Mouse (Mus musculus) midbrain, postnatal 0 days (tissue): ENCODE data around the gene Olfr1025-ps1. TPM values are rescaled to one million over a fixed set of nuclear protein-coding genes. Genes with fewer than 3 reads are reported as not detected.

ENCODE experiments used
- ATAC-seq: fragments of 200-750 bp; cut with Nextera tagmentation; 2 replicates; pipeline ENCODE4 v1.8.0; 2017; ENCODE audit warnings: moderate number of reproducible peaks, mild to moderate bottlenecking, moderate TSS enrichment, moderate library complexity; ENCODE audit not compliant: low FRiP score
- DNase-seq: peaks from one replicate; pipeline ENCODE4 v3.0.0-alpha.2; 2015; ENCODE audit warnings: low spot score
- H3K27ac ChIP-seq: fragments of 300-500 bp; sonication (generic); 2 replicates; pipeline ENCODE4 v1.5.1; 2014; ENCODE audit warnings: low read depth, mild to moderate bottlenecking, low read length, mixed read lengths
- H3K27me3 ChIP-seq: fragments of 300-500 bp; sonication (generic); 2 replicates; pipeline ENCODE4 v1.6.1; 2014; ENCODE audit warnings: low read length, control low read depth, mixed read lengths; ENCODE audit not compliant: insufficient read depth
- H3K36me3 ChIP-seq: fragments of 300-500 bp; sonication (generic); 2 replicates; pipeline ENCODE4 v1.6.1; 2014; ENCODE audit warnings: low read length, control low read depth, mixed read lengths; ENCODE audit not compliant: insufficient read depth
- H3K4me1 ChIP-seq: fragments of 300-500 bp; sonication (generic); 2 replicates; pipeline ENCODE4 v1.6.1; 2014; ENCODE audit warnings: mild to moderate bottlenecking, control low read depth, antibody characterized with exemption, low read length, mixed read lengths; ENCODE audit not compliant: insufficient read depth
- H3K4me2 ChIP-seq: fragments of 300-500 bp; sonication (generic); 2 replicates; pipeline ENCODE4 v1.6.1; 2014; ENCODE audit warnings: low read depth, mild to moderate bottlenecking, low read length, mixed read lengths; ENCODE audit not compliant: poor library complexity, severe bottlenecking
- H3K4me3 ChIP-seq: fragments of 300-500 bp; sonication (generic); 2 replicates; pipeline ENCODE4 v1.5.1; 2014; ENCODE audit warnings: low read depth, mild to moderate bottlenecking, low read length, moderate library complexity
- H3K9ac ChIP-seq: fragments of 300-500 bp; sonication (generic); replicated peaks from 2 replicates; pipeline ENCODE4 v1.6.1; 2014; ENCODE audit warnings: mild to moderate bottlenecking, low read length, moderate library complexity, mixed read lengths; ENCODE audit not compliant: poor library complexity, severe bottlenecking
- H3K9me3 ChIP-seq: fragments of 300-500 bp; sonication (generic); 2 replicates; pipeline ENCODE4 v1.6.1; 2016; ENCODE audit warnings: low read length, control low read depth
- CTCF ChIP-seq: IDR thresholded peaks from 2 replicates; pipeline ENCODE4 v1.5.1; 2016; ENCODE audit warnings: antibody characterized with exemption, mild to moderate bottlenecking
- WGBS: fragments of 180-500 bp; shearing (Covaris S2); extraction: QIAGEN DNeasy Blood & Tissue Kit; methylation state at CpG from one replicate; pipeline ENCODE4 v1.1.7; 2014; 5-methylcytosine and 5-hydroxymethylcytosine counted together
- polyA plus RNA-seq: library from polyadenylated mRNA; unstranded; fragments of >200 nt; fragmentation: Nextera tagmentation; extraction: Ambion mirVana; gene quantifications from 2 replicates; pipeline ENCODE4 v1.2.1, GENCODE M21; 2015
- total RNA-seq: library from RNA; depleted of rRNA; stranded (reverse); fragments of >200 nt; gene quantifications from 2 replicates; pipeline ENCODE4 v1.2.3, GENCODE M21; 2014; rRNA removed

Gene Olfr1025-ps1
- total RNA-seq (not detected in 2 replicates), polyA plus RNA-seq (0.11 TPM in 1 of 2 replicates, not detected in the other)

- H3K4me1 ChIP-seq, result no peaks in the 10 kb centered on the region
- no peak for TF ChIP-seq CTCF
- WGBS, result 45% methylated on average over 1 of the region's 1 CpGs
- no peaks in the 10 kb centered on the region for H3K9me3 ChIP-seq
- no peak for ATAC-seq
- no peaks in the 10 kb centered on the region for H3K36me3 ChIP-seq
- H3K4me2 ChIP-seq, result no peak within 1 kb of the TSS
- no peak within 1 kb of the TSS for H3K4me3 ChIP-seq
- no peak for DNase-seq
- no peak within 1 kb of the TSS for H3K9ac ChIP-seq
- H3K27me3 ChIP-seq, result no peaks in the 10 kb centered on the region
- H3K27ac ChIP-seq, result no peak within 1 kb of the TSS
These were observed at the start of gene Olfr1025-ps1 for GRCm38 (mm10) chr2:85914893-85915292. Gene Olfr1025-ps1 (plus strand): TSS chr2:85915193.

DNA sequence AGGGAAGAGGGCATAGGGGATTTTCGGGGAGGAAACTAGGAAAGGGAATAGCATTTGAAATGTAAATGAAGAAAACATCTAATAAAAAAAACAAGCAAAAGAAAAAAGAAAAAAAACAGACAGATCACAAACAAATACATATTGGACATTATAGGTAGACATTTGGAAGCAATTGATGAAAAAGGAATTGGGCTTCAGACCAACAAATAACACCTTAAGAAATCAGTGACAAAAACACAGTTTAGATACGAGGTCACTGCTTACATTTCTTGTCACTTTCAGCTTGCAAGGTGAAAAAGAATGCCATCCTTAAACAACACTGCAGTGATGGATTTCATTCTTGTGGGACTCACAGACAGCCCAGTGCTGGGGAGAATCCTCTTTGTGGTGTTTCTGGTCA lies 46.7 kb upstream of the Olfr1025-ps1 start, which contains the start of gene Olfr1022:
Olfr1022 (plus strand) TSS at position 301 of the 400 bp plus-strand sequence.
- H3K4me2 ChIP-seq, result no peak within 1 kb of the TSS
- WGBS, result 74% methylated on average over 2 of the region's 2 CpGs
- TF ChIP-seq CTCF, result no peak

DNA sequence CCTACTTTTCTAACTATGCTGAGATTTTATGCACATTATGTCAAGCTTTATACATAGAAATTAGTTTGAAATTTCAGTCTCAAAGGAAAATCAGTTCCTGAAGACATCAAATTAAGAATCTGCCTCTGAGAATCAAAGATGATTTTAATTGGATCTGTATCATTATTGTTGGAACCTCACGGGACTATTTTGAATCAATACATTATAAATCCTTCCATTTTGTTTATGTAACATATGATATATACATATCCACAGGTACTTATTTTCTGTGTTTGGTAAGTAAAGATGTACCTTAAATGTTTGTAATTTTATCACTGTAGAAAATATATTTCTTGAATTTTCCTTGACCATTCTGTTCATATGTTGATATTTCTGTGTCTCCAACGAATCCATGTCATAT lies 29.7 kb upstream of the Olfr1025-ps1 start, which contains the start of gene Olfr1023:
Olfr1023 (plus strand) TSS at position 301 of the 400 bp plus-strand sequence.
- WGBS, result 62% methylated on average over 2 of the region's 2 CpGs
- DNase-seq, result no peak

More for the DNA sequence above, 46.7 kb upstream of the Olfr1025-ps1 start, which contains the start of gene Olfr1022:
- Histone ChIP-seq H3K27me3 (no peaks in the 10 kb centered on the region), H3K9ac (no peak within 1 kb of the TSS), H3K9me3 (no peaks in the 10 kb centered on the region), H3K27ac (no peak within 1 kb of the TSS), H3K36me3 (no peaks in the 10 kb centered on the region), H3K4me3 (no peak within 1 kb of the TSS), H3K4me1 (no peaks in the 10 kb centered on the region)
- ATAC-seq (no peak), DNase-seq (no peak)

DNA sequence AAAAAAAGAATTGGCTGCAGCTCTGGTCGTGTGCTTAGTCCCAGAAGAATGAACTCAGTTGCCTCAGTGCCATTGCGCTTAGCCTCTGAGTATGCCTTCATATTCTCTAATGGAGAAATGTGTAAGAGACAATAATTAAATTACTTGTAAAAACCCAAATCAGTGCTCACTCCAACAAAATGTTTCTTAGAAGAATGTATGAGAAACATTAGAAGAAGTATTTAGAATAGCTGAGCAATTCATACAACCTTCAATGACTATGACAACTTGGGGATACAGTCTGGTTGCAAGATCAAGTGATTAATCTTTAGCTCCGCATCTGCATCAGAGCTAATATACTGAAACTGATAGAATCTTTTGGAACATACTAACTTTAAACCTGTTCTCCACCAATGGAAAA lies 10.0 kb upstream of the Olfr1025-ps1 start, which contains the start of gene Olfr1024:
Olfr1024 (minus strand) TSS at position 101 of the 400 bp plus-strand sequence.
- ATAC-seq, result no peak

More for the DNA sequence above, 29.7 kb upstream of the Olfr1025-ps1 start, which contains the start of gene Olfr1023:
- no peak for TF ChIP-seq CTCF
- no peaks in the 10 kb centered on the region for H3K36me3 ChIP-seq
- ATAC-seq, result no peak
- H3K27ac ChIP-seq, result no peak within 1 kb of the TSS
- H3K4me2 ChIP-seq, result no peak within 1 kb of the TSS
- H3K9ac ChIP-seq, result no peak within 1 kb of the TSS
- H3K4me1 ChIP-seq, result no peaks in the 10 kb centered on the region
- H3K4me3 ChIP-seq, result no peak within 1 kb of the TSS
- H3K27me3 ChIP-seq, result no peaks in the 10 kb centered on the region
- H3K9me3 ChIP-seq, result no peaks in the 10 kb centered on the region

GRCm38 (mm10) chr2:85913197-85913596 lies 1.8 kb upstream of the Olfr1025-ps1 start:
- DNase-seq (no peak), ATAC-seq (no peak)
- Histone ChIP-seq H3K4me2 (no peak overlapping the region), H3K27ac (no peak overlapping the region), H3K36me3 (no peaks in the 10 kb centered on the region), H3K9ac (no peak overlapping the region), H3K4me1 (no peaks in the 10 kb centered on the region), H3K9me3 (no peaks in the 10 kb centered on the region), H3K4me3 (no peak overlapping the region), H3K27me3 (no peaks in the 10 kb centered on the region)
- TF ChIP-seq CTCF, result no peak

More for the DNA sequence above, 10.0 kb upstream of the Olfr1025-ps1 start, which contains the start of gene Olfr1024:
- H3K9me3 ChIP-seq, result peaks cover 1% of the 10 kb centered on the region; the same call in 1 of the 2 replicates
- H3K4me3 ChIP-seq, result no peak within 1 kb of the TSS
- no peak within 1 kb of the TSS for H3K4me2 ChIP-seq
- 91% methylated on average over 3 of the region's 3 CpGs for WGBS
- H3K27ac ChIP-seq, result no peak within 1 kb of the TSS
- no peak for DNase-seq
- no peak for TF ChIP-seq CTCF
- no peaks in the 10 kb centered on the region for H3K27me3 ChIP-seq
- H3K9ac ChIP-seq, result no peak within 1 kb of the TSS
- no peaks in the 10 kb centered on the region for H3K4me1 ChIP-seq
- no peaks in the 10 kb centered on the region for H3K36me3 ChIP-seq

- no peaks in the 10 kb centered on the region for H3K27me3 ChIP-seq
- no peak within 1 kb of the TSS for H3K4me3 ChIP-seq
- H3K9ac ChIP-seq, result no peak within 1 kb of the TSS
- no peaks in the 10 kb centered on the region for H3K36me3 ChIP-seq
- no peak for TF ChIP-seq CTCF
- DNase-seq (no peak), ATAC-seq (no peak)
- no peak within 1 kb of the TSS for H3K27ac ChIP-seq
- WGBS, result 88% methylated on average over 3 of the region's 3 CpGs
- H3K9me3 ChIP-seq, result no peaks in the 10 kb centered on the region
- H3K4me1 ChIP-seq, result no peaks in the 10 kb centered on the region
- H3K4me2 ChIP-seq, result no peak within 1 kb of the TSS
These were observed 6.3 kb downstream of the Olfr1025-ps1 start, which contains the start of gene Olfr1026 for GRCm38 (mm10) chr2:85921258-85921657. Gene Olfr1026 (plus strand): TSS chr2:85921558.
